Mouse (Mus musculus) C2C12 (cell line): ENCODE measurements around the gene Dhx58. TPM values are rescaled to one million over a fixed set of nuclear protein-coding genes. Genes with fewer than 3 reads are reported as not detected.

Experiments used
- H3K27me3 ChIP-seq: one replicate; pipeline ENCODE4 v1.6.1; 2011; ENCODE audit not compliant: control insufficient read depth, insufficient read depth, insufficient read length
- H3K36me3 ChIP-seq: one replicate; pipeline ENCODE4 v1.6.1; 2011; ENCODE audit not compliant: control insufficient read depth, insufficient read depth
- H3K4me3 ChIP-seq: one replicate; pipeline ENCODE4 v1.5.1; 2011; ENCODE audit warnings: mild to moderate bottlenecking, control low read depth; ENCODE audit not compliant: poor library complexity, insufficient read depth, severe bottlenecking
- H3K79me2 ChIP-seq: one replicate; pipeline ENCODE4 v1.6.1; 2011; ENCODE audit not compliant: control insufficient read depth, insufficient read depth
- H3K79me3 ChIP-seq: one replicate; pipeline ENCODE4 v1.6.1; 2011; ENCODE audit warnings: low read depth, control low read depth
- H3ac ChIP-seq: one replicate; pipeline ENCODE3; 2011; ENCODE audit warnings: low read depth; ENCODE audit not compliant: control insufficient read depth, insufficient read length
- CEBPB ChIP-seq: IDR thresholded peaks from one replicate; pipeline ENCODE4 v1.6.1; 2011; ENCODE audit warnings: low read depth, mild to moderate bottlenecking, control low read depth, moderate library complexity
- CTCF ChIP-seq: IDR thresholded peaks from one replicate; pipeline ENCODE4 v1.5.1; 2011; ENCODE audit not compliant: control insufficient read depth, insufficient read depth, insufficient read length
- FOSL1 ChIP-seq: IDR thresholded peaks from one replicate; pipeline ENCODE4 v1.8.0; 2011; ENCODE audit warnings: mild to moderate bottlenecking, low read length; ENCODE audit not compliant: poor library complexity, insufficient read depth, severe bottlenecking
- MAX ChIP-seq: IDR thresholded peaks from one replicate; pipeline ENCODE4 v1.6.1; 2011; ENCODE audit warnings: mild to moderate bottlenecking, control low read depth
- MYOD1 ChIP-seq: IDR thresholded peaks from one replicate; pipeline ENCODE4 v1.6.1; 2011; ENCODE audit warnings: low read depth; ENCODE audit not compliant: control insufficient read depth, insufficient read length
- MYOG ChIP-seq: IDR thresholded peaks from one replicate; pipeline ENCODE4 v1.6.1; 2011; ENCODE audit not compliant: control insufficient read depth, insufficient read length; ENCODE audit errors: extremely low read depth
- USF1 ChIP-seq: IDR thresholded peaks from one replicate; pipeline ENCODE4 v1.6.1; 2011; ENCODE audit warnings: low read depth, mild to moderate bottlenecking, control low read depth, moderate library complexity
- polyA plus RNA-seq: library from polyadenylated mRNA; unstranded; fragments of >200 nt; fragmentation: generic; extraction: Trizol; gene quantifications from one replicate; pipeline ENCODE4 v1.2.1, GENCODE M21; 2012; ENCODE audit warnings: missing spikeins

The Dhx58 gene
- polyA plus RNA-seq, 1 experiment: 0.64 TPM

GRCm38 (mm10) chr11:100728601-100729000 is 24.5 kb upstream of the Dhx58 start:
- Histone ChIP-seq H3ac (no peak overlapping the region), H3K4me3 (no peak overlapping the region), H3K79me3 (peaks cover 66% of the 10 kb centered on the region), H3K79me2 (peaks cover 100% of the 10 kb centered on the region), H3K27me3 (no peaks in the 10 kb centered on the region), H3K36me3 (peaks cover 41% of the 10 kb centered on the region)
- TF ChIP-seq FOSL1: no peak
- no peak for TF ChIP-seq CTCF
- no peak for TF ChIP-seq MYOD1
- TF ChIP-seq MYOG: no peak
- TF ChIP-seq CEBPB: no peak
- TF ChIP-seq MAX: no peak
- no peak for TF ChIP-seq USF1

GRCm38 (mm10) chr11:100727201-100727600 is 23.1 kb upstream of the Dhx58 start:
- peaks cover 65% of the 10 kb centered on the region for H3K79me3 ChIP-seq
- no peaks in the 10 kb centered on the region for H3K27me3 ChIP-seq
- TF ChIP-seq MYOG (no peak), CEBPB (no peak), CTCF (no peak), MYOD1 (no peak), MAX (no peak), USF1 (no peak), FOSL1 (no peak)
- peaks cover 32% of the 10 kb centered on the region for H3K36me3 ChIP-seq
- H3ac ChIP-seq: no peak overlapping the region
- H3K79me2 ChIP-seq: peaks cover 100% of the 10 kb centered on the region
- no peak overlapping the region for H3K4me3 ChIP-seq

DNA sequence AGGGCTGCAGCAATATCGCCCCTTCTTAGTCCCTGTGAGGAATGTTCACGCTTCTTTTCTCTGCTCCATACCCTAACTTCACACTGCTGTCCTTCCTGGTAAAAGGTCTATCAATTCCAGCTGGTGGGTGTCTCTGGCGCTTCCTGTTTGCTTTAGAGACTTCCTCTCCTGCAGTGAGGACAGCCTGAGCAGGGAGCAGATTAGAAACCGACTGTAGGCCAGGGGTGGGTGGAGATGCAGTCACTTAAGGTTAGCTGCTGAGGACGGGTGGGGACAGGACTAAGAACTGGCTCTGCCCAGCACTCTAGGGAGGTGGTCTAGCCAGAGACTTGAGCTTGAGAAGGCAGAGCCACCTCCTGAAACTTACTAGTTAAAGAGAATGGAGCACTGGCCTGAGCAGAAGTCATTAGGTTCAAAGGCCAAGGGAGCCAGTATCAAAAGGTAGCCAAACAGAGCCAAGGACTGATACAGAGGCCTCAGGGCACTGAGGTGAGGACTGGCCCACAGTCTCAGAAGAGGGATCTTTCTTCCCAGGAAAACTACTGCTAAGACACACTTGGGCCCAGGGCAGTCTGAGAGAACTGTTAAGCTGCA is 20.9 kb upstream of the Dhx58 start:
- Histone ChIP-seq H3ac (no peak overlapping the region), H3K36me3 (peaks cover 32% of the 10 kb centered on the region), H3K4me3 (no peak overlapping the region), H3K27me3 (no peaks in the 10 kb centered on the region), H3K79me3 (peaks cover 58% of the 10 kb centered on the region), H3K79me2 (peaks cover 100% of the 10 kb centered on the region)
- no peak for TF ChIP-seq CTCF
- no peak for TF ChIP-seq MYOD1
- TF ChIP-seq MAX: no peak
- TF ChIP-seq USF1: no peak
- no peak for TF ChIP-seq MYOG
- TF ChIP-seq FOSL1: no peak
- no peak for TF ChIP-seq CEBPB

GRCm38 (mm10) chr11:100722493-100723028 is 18.5 kb upstream of the Dhx58 start:
- no peak overlapping the region for H3K4me3 ChIP-seq
- H3K27me3 ChIP-seq: no peaks in the 10 kb centered on the region
- H3K79me2 ChIP-seq: peaks cover 86% of the 10 kb centered on the region
- H3K79me3 ChIP-seq: peaks cover 48% of the 10 kb centered on the region
- H3K36me3 ChIP-seq: peaks cover 37% of the 10 kb centered on the region
- TF ChIP-seq FOSL1 (no peak), MYOD1 (no peak), MYOG (no peak), CTCF (no peak), MAX (no peak), USF1 (no peak)
- H3ac ChIP-seq: no peak overlapping the region

DNA sequence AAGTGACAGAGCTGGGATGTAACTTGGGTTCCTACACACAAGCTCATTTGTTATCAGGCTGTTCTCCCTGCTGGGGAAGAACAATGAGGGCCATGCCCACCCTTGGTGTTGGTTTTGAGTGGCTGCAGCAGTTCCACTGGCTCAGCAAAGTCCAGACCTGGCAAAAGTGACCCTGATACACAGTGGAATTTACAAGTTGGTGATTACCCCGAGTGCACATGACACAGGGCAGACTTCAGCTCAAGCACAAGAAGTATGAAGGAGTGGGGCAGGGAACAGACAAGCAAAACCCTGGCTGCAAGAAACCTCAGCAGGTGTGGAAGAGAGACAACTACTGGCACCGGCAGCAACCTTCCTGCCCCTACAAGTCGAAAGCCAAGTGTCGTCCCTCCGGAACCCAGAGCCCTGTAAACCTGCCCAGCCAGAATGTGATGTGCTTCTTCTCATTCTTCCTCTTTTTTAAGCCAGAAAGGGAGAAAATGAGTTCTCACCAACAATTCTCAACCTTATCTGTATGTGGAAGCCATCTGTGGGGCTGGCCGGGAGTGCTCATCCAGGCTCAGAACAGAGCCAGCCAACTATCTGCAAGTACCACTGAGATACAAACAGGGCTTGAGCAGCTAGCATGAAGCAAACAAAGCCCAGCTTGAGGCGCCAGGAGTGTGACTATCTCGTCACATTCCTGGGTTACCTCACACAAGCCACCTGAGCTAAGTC is 17.9 kb upstream of the Dhx58 start:
- Histone ChIP-seq H3K36me3 (peaks cover 38% of the 10 kb centered on the region), H3K27me3 (no peaks in the 10 kb centered on the region), H3K4me3 (no peak overlapping the region), H3K79me3 (peaks cover 43% of the 10 kb centered on the region), H3ac (no peak overlapping the region), H3K79me2 (peaks cover 80% of the 10 kb centered on the region)
- TF ChIP-seq MAX: no peak
- no peak for TF ChIP-seq USF1
- no peak for TF ChIP-seq MYOG
- no peak for TF ChIP-seq CTCF
- no peak for TF ChIP-seq MYOD1
- TF ChIP-seq CEBPB: no peak
- TF ChIP-seq FOSL1: no peak
